Mouse (Mus musculus): ENCODE data around the gene Vmn1r57. TPM values are rescaled to one million over a fixed set of nuclear protein-coding genes. Genes with fewer than 3 reads are reported as not detected.
"Not testable (repeated sequence)": the region's sequence is repeated elsewhere in the genome, so short reads cannot be mapped to it uniquely, and the experiment has no call there.

Gene Vmn1r57
- total RNA-seq (2012; rRNA removed) (not detected in 2 replicates), polyA plus RNA-seq (2012; ENCODE audit: insufficient read depth in 1 of 2, insufficient read length in 2 of 2, low read depth in 1 of 2, low replicate concordance in 2 of 2, missing spikeins in 1 of 2) (not detected)

DNA sequence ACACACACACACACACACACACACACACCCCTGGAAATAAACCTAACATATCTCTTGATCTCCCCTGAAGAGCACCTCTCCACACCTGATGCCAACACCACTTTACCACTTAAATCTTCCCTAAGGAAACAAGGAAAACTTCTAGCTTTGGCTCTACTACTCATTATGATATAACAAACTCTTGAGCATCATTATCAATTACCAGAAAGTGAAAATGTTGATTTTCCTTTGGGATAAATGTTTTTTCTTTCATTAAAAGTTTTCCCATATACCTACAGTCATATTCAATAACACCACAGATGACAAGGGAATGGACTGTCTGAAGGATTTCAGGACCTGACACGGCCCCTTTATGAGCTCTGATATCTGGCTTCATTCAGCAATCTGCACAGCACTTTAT lies at the start of gene Vmn1r57:
Gene Vmn1r57 (plus strand): TSS at position 301 of the 400 bp plus-strand sequence.
- H3K27me3 ChIP-seq (ENCODE audit: control insufficient read depth in 1 of 2, insufficient read depth in 2 of 2, low read length in 2 of 2); H3K79me2 ChIP-seq (ENCODE audit: control insufficient read depth, insufficient read depth, low read length, poor library complexity); H3K27ac ChIP-seq (ENCODE audit: control insufficient read depth, low read depth, low read length); H3K9ac ChIP-seq (ENCODE audit: control insufficient read depth, low read depth, low read length, poor library complexity, severe bottlenecking); H3K4me1 ChIP-seq (ENCODE audit: control insufficient read depth in 1 of 2, insufficient read depth in 2 of 2, low read length in 2 of 2); DNase-seq (ENCODE audit: low read depth, low spot score); H3K36me3 ChIP-seq (ENCODE audit: control insufficient read depth in 1 of 2, insufficient read depth in 2 of 2, low read length in 2 of 2); H3K4me3 ChIP-seq (ENCODE audit: control insufficient read depth in 1 of 2, insufficient read depth in 1 of 2, low read depth in 2 of 2, low read length in 2 of 2); H3K9me3 ChIP-seq (replicated peaks; ENCODE audit: insufficient read depth, low read length): not testable (repeated sequence)

DNA sequence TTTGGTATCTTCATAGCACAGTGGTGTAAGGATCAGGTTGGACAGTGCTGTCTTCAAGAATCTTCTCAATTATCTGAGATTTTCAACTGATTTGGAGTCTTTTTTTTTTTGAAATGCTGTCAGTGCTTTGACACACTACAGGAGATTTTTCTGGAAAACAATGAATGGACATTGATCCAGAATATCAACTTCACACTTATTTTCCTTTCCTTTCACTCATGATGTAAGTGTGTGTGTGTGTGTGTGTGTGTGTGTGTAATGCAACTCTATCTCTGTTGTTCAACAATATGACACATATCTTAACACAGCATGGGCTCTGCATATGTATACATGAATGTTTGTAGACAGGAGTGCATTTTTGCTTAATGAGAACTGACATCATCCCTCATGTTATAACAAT lies 21.6 kb upstream of the Vmn1r57 start, which contains the start of gene Vmn1r56:
Gene Vmn1r56 (minus strand): TSS at position 101 of the 400 bp plus-strand sequence.
- H3K4me3 ChIP-seq (ENCODE audit: control insufficient read depth in 1 of 2, insufficient read depth in 1 of 2, low read depth in 2 of 2, low read length in 2 of 2); H3K79me2 ChIP-seq (ENCODE audit: control insufficient read depth, insufficient read depth, low read length, poor library complexity); H3K36me3 ChIP-seq (ENCODE audit: control insufficient read depth in 1 of 2, insufficient read depth in 2 of 2, low read length in 2 of 2); H3K9me3 ChIP-seq (replicated peaks; ENCODE audit: insufficient read depth, low read length); H3K27ac ChIP-seq (ENCODE audit: control insufficient read depth, low read depth, low read length); H3K4me1 ChIP-seq (ENCODE audit: control insufficient read depth in 1 of 2, insufficient read depth in 2 of 2, low read length in 2 of 2); H3K27me3 ChIP-seq (ENCODE audit: control insufficient read depth in 1 of 2, insufficient read depth in 2 of 2, low read length in 2 of 2); DNase-seq (ENCODE audit: low read depth, low spot score); H3K9ac ChIP-seq (ENCODE audit: control insufficient read depth, low read depth, low read length, poor library complexity, severe bottlenecking): not testable (repeated sequence)

DNA sequence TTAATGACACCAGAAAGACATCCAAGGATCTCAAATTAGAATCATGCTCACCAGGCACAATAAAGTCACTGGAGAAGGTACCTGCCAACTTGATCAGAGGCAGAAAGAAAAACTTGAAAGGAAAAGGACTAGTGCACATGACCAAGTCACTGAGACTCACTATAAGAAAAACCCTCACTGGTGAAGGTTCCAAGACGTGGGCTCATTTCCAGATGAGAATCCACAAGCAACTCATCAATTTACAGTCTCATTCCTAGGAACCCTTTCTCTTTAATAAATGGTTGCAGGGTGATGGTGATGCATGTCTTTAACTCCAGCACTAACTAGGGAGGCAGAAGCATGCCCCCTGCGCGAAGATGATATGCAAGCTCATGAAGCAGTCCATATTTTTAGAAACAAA lies 44.8 kb downstream of the Vmn1r57 start:
- DNase-seq (ENCODE audit: low read depth, low spot score): no peak
- no peaks in the 10 kb centered on the region for H3K9me3 ChIP-seq (replicated peaks; ENCODE audit: insufficient read depth, low read length)
- no peaks in the 10 kb centered on the region for H3K27me3 ChIP-seq (ENCODE audit: control insufficient read depth in 1 of 2, insufficient read depth in 2 of 2, low read length in 2 of 2)
- H3K36me3 ChIP-seq (ENCODE audit: control insufficient read depth in 1 of 2, insufficient read depth in 2 of 2, low read length in 2 of 2): no peaks in the 10 kb centered on the region
- no peaks in the 10 kb centered on the region for H3K4me1 ChIP-seq (ENCODE audit: control insufficient read depth in 1 of 2, insufficient read depth in 2 of 2, low read length in 2 of 2)
- no peak overlapping the region for H3K9ac ChIP-seq (ENCODE audit: control insufficient read depth, low read depth, low read length, poor library complexity, severe bottlenecking)
- no peak overlapping the region for H3K4me3 ChIP-seq (ENCODE audit: control insufficient read depth in 1 of 2, insufficient read depth in 1 of 2, low read depth in 2 of 2, low read length in 2 of 2)
- TF ChIP-seq SIN3A (IDR thresholded peaks at IDR 0.05; ENCODE audit: low read length): no peak
- no peak for TF ChIP-seq MAZ (IDR thresholded peaks at IDR 0.05; ENCODE audit: low read depth, low read length)
- no peak for TF ChIP-seq USF2 (IDR thresholded peaks at IDR 0.05; ENCODE audit: borderline replicate concordance in 1 of 2, insufficient read depth in 1 of 2, low read depth in 1 of 2, low read length in 2 of 2)
- no peak for TF ChIP-seq KAT2A (conservative IDR thresholded peaks at IDR 0.05; ENCODE audit: low read depth, low read length)
- TF ChIP-seq JUND (IDR thresholded peaks at IDR 0.05; ENCODE audit: low read depth, low read length): no peak
- TF ChIP-seq CHD1 (IDR thresholded peaks at IDR 0.05; ENCODE audit: low read depth, low read length): no peak
- TF ChIP-seq HCFC1 (IDR thresholded peaks at IDR 0.05; ENCODE audit: low read depth, low read length): no peak
- TF ChIP-seq MYB (IDR thresholded peaks at IDR 0.05; ENCODE audit: low read depth, low read length): no peak
- TF ChIP-seq MYC (IDR thresholded peaks at IDR 0.05; ENCODE audit: low read depth, low read length): no peak
- no peak for TF ChIP-seq MXI1 (IDR thresholded peaks at IDR 0.05; ENCODE audit: low read depth, low read length)
- TF ChIP-seq CHD2 (IDR thresholded peaks at IDR 0.05; ENCODE audit: low read length): no peak
- TF ChIP-seq E2F4 (IDR thresholded peaks at IDR 0.05; ENCODE audit: borderline replicate concordance, low read depth, low read length): no peak
- TF ChIP-seq ZC3H11A (IDR thresholded peaks at IDR 0.05; ENCODE audit: low read depth, low read length): no peak
- TF ChIP-seq POLR2AphosphoS2 (IDR thresholded peaks at IDR 0.05; ENCODE audit: low read length): no peak
- no peak for TF ChIP-seq POLR2AphosphoS5 (IDR thresholded peaks at IDR 0.05; ENCODE audit: borderline replicate concordance, low read depth, low read length)
- no peak for TF ChIP-seq BHLHE40 (IDR thresholded peaks at IDR 0.05; ENCODE audit: borderline replicate concordance, low read depth, low read length)
- no peak for TF ChIP-seq ZNF384 (IDR thresholded peaks at IDR 0.05; ENCODE audit: low read depth, low read length)
- no peak overlapping the region for H3K27ac ChIP-seq (ENCODE audit: control insufficient read depth, low read depth, low read length)
- H3K79me2 ChIP-seq (ENCODE audit: control insufficient read depth, insufficient read depth, low read length, poor library complexity): no peaks in the 10 kb centered on the region
